Mouse (Mus musculus): ENCODE measurements around the gene Arcn1. TPM values are rescaled to one million over a fixed set of nuclear protein-coding genes. Genes with fewer than 3 reads are reported as not detected.
A peak's percentile ranks its signal among the peaks of the same experiment; 100 is the strongest.

Arcn1 gene
- polyA plus RNA-seq, 1 experiment, result 46.6 TPM

- peaks cover 39% of the 10 kb centered on the region for H3K79me2 ChIP-seq (ENCODE audit: control insufficient read depth, insufficient read depth)
- peak overlapping the region; percentile 92 for H3ac ChIP-seq (ENCODE audit: control insufficient read depth, insufficient read length, low read depth)
- no peaks in the 10 kb centered on the region for H3K27me3 ChIP-seq (ENCODE audit: control insufficient read depth, insufficient read depth, insufficient read length)
- peaks cover 30% of the 10 kb centered on the region for H3K36me3 ChIP-seq (ENCODE audit: control insufficient read depth, insufficient read depth)
- TF ChIP-seq CTCF (IDR thresholded peaks at IDR 0.05; ENCODE audit: control insufficient read depth, insufficient read depth, insufficient read length), result no peak
- TF ChIP-seq FOSL1 (IDR thresholded peaks at IDR 0.05; ENCODE audit: insufficient read depth, low read length, poor library complexity, severe bottlenecking), result no peak
- no peak for TF ChIP-seq MYOG (IDR thresholded peaks at IDR 0.05; ENCODE audit: control insufficient read depth, extremely low read depth, insufficient read length)
- no peak for TF ChIP-seq CEBPB (IDR thresholded peaks at IDR 0.05; ENCODE audit: low read depth)
- no peak for TF ChIP-seq USF1 (IDR thresholded peaks at IDR 0.05; ENCODE audit: low read depth)
- no peak for TF ChIP-seq MYOD1 (IDR thresholded peaks at IDR 0.05; ENCODE audit: control insufficient read depth, insufficient read length, low read depth)
- no peak for TF ChIP-seq MAX (IDR thresholded peaks at IDR 0.05)
- peaks cover 16% of the 10 kb centered on the region for H3K79me3 ChIP-seq (ENCODE audit: low read depth)
- H3K4me3 ChIP-seq (ENCODE audit: insufficient read depth, poor library complexity, severe bottlenecking), result peak overlapping the region; percentile 43
These were observed 47.1 kb downstream of the Arcn1 start for GRCm38 (mm10) chr9:44720358-44721153.

- TF ChIP-seq MAX (IDR thresholded peaks at IDR 0.05), result no peak
- no peak for TF ChIP-seq CTCF (IDR thresholded peaks at IDR 0.05; ENCODE audit: control insufficient read depth, insufficient read depth, insufficient read length)
- no peak for TF ChIP-seq MYOG (IDR thresholded peaks at IDR 0.05; ENCODE audit: control insufficient read depth, extremely low read depth, insufficient read length)
- no peak for TF ChIP-seq MYOD1 (IDR thresholded peaks at IDR 0.05; ENCODE audit: control insufficient read depth, insufficient read length, low read depth)
- no peak for TF ChIP-seq FOSL1 (IDR thresholded peaks at IDR 0.05; ENCODE audit: insufficient read depth, low read length, poor library complexity, severe bottlenecking)
- no peak for TF ChIP-seq CEBPB (IDR thresholded peaks at IDR 0.05; ENCODE audit: low read depth)
- TF ChIP-seq USF1 (IDR thresholded peaks at IDR 0.05; ENCODE audit: low read depth), result no peak
- Histone ChIP-seq H3K4me3 (ENCODE audit: insufficient read depth, poor library complexity, severe bottlenecking) (no peak overlapping the region), H3K79me3 (ENCODE audit: low read depth) (peaks cover 16% of the 10 kb centered on the region)
These were observed 47.9 kb downstream of the Arcn1 start for GRCm38 (mm10) chr9:44719632-44720357.

DNA sequence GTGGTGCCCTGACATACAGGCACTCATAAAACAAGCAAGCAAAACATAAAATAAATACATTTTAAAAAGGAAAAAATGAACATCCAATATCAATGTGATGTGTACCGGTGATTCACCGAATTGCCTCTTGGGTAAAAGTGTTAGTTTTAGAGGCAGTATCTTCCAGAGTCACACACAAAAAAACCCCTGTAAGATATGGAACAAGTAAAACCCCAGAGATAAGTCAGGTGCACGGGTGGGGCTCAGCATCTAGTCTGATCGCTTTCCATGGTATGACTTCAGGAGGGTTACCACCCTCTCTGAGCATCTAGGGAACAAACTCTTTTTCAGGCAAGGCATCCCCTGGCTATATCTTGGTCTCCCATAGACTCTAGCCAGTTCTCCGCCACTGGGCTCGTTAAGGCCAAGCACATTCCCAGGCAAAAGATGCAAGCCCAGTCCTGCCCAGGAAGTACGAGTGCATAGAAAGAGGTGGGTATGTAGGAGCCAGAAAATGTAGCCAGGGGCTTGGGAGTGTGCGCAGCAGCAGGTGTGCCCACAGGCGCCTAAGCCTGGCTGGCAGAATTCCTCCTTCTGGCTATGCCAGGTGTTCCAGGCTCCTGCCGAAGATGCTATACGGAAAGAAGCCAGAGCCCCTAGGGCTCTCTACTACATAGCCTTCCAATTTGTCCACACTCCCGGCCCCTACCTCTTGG is 48.6 kb downstream of the Arcn1 start:
- H3K4me3 ChIP-seq (ENCODE audit: insufficient read depth, poor library complexity, severe bottlenecking), result no peak overlapping the region
- peaks cover 31% of the 10 kb centered on the region for H3K36me3 ChIP-seq (ENCODE audit: control insufficient read depth, insufficient read depth)
- peaks cover 49% of the 10 kb centered on the region for H3K79me2 ChIP-seq (ENCODE audit: control insufficient read depth, insufficient read depth)
- H3K79me3 ChIP-seq (ENCODE audit: low read depth), result peaks cover 19% of the 10 kb centered on the region
- H3K27me3 ChIP-seq (ENCODE audit: control insufficient read depth, insufficient read depth, insufficient read length), result no peaks in the 10 kb centered on the region
- H3ac ChIP-seq (ENCODE audit: control insufficient read depth, insufficient read length, low read depth), result no peak overlapping the region
- TF ChIP-seq CEBPB (IDR thresholded peaks at IDR 0.05; ENCODE audit: low read depth) (no peak), MYOG (IDR thresholded peaks at IDR 0.05; ENCODE audit: control insufficient read depth, extremely low read depth, insufficient read length) (no peak)

More at GRCm38 (mm10) chr9:44719632-44720357, 47.9 kb downstream of the Arcn1 start:
- peaks cover 42% of the 10 kb centered on the region for H3K79me2 ChIP-seq (ENCODE audit: control insufficient read depth, insufficient read depth)
- peaks cover 27% of the 10 kb centered on the region for H3K36me3 ChIP-seq (ENCODE audit: control insufficient read depth, insufficient read depth)
- no peak overlapping the region for H3ac ChIP-seq (ENCODE audit: control insufficient read depth, insufficient read length, low read depth)
- H3K27me3 ChIP-seq (ENCODE audit: control insufficient read depth, insufficient read depth, insufficient read length), result no peaks in the 10 kb centered on the region

DNA sequence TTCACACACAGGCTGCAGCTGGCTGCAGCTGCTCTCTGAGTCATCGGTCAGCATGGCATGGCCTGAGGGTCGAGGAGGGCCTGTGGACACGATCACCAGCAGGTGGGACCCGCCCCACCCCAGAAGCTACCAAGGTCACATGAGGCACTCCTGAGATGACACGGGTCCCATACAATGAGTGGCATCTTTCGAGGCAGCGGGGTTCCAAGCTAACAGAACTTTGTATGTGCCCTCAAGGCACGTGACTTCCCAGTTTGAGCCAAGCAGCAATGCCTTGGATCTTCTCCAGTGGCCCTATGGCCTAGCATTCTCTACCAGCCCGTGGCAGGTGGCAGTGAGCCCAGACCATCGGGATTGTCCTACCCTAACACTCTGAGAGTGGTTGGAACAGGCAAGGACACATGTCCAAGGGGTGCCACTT is 49.8 kb downstream of the Arcn1 start:
- TF ChIP-seq USF1 (IDR thresholded peaks at IDR 0.05; ENCODE audit: low read depth) (peak; percentile 65), MAX (IDR thresholded peaks at IDR 0.05) (no peak), MYOD1 (IDR thresholded peaks at IDR 0.05; ENCODE audit: control insufficient read depth, insufficient read length, low read depth) (peak; percentile 66)
- Histone ChIP-seq H3K36me3 (ENCODE audit: control insufficient read depth, insufficient read depth) (peaks cover 38% of the 10 kb centered on the region), H3K79me3 (ENCODE audit: low read depth) (peaks cover 19% of the 10 kb centered on the region), H3K4me3 (ENCODE audit: insufficient read depth, poor library complexity, severe bottlenecking) (no peak overlapping the region), H3K27me3 (ENCODE audit: control insufficient read depth, insufficient read depth, insufficient read length) (no peaks in the 10 kb centered on the region), H3K79me2 (ENCODE audit: control insufficient read depth, insufficient read depth) (peaks cover 56% of the 10 kb centered on the region), H3ac (ENCODE audit: control insufficient read depth, insufficient read length, low read depth) (no peak overlapping the region)

DNA sequence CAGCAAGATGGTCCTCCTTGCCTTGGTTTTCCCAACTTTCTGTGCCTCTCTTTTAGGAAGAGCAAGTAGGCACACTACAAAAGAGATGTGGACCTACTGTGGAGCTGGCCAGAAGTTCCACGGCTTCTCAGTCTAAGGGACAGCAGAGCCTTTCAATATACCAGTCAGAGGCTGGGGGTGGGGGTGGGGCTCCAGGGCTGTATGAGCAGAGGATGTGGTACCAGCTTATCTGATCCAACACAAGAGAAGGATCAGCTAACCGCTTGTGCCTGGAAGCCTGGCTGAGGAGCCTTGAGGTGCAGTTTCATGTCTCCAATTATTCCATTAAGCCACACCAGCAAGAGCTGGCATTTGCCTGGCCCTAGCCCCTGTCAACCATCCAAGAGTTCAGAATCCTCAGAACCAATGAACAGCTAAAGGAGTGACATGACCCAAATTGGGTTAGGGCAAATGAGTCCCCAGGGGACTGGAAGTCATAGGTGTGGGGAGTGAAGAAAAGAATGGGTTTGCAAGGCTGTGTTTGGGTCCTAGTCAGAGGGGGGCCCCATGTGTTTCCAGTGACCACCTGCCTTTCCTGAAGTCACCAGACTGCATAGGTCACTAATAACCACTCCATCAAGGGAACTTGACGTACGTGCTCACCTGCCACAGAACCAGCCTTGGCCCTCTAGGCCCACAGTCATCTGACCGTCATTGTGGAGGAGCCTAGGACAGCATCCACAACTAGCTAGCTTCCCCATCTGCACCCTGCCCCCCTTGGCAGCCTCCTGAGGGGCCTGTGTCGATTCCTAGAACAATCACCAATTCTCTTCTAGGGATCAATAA is 50.4 kb downstream of the Arcn1 start:
- H3K27me3 ChIP-seq (ENCODE audit: control insufficient read depth, insufficient read depth, insufficient read length), result no peaks in the 10 kb centered on the region
- H3K36me3 ChIP-seq (ENCODE audit: control insufficient read depth, insufficient read depth), result peaks cover 38% of the 10 kb centered on the region
- peaks cover 51% of the 10 kb centered on the region for H3K79me2 ChIP-seq (ENCODE audit: control insufficient read depth, insufficient read depth)
- no peak overlapping the region for H3K4me3 ChIP-seq (ENCODE audit: insufficient read depth, poor library complexity, severe bottlenecking)
- no peak for TF ChIP-seq MAX (IDR thresholded peaks at IDR 0.05)
- no peak for TF ChIP-seq MYOG (IDR thresholded peaks at IDR 0.05; ENCODE audit: control insufficient read depth, extremely low read depth, insufficient read length)
- no peak for TF ChIP-seq CTCF (IDR thresholded peaks at IDR 0.05; ENCODE audit: control insufficient read depth, insufficient read depth, insufficient read length)
- TF ChIP-seq USF1 (IDR thresholded peaks at IDR 0.05; ENCODE audit: low read depth), result no peak
- peaks cover 18% of the 10 kb centered on the region for H3K79me3 ChIP-seq (ENCODE audit: low read depth)
- no peak overlapping the region for H3ac ChIP-seq (ENCODE audit: control insufficient read depth, insufficient read length, low read depth)

All from C2C12 (cell line).